In genomic region chr11:4862730-4863129, GRCm38 (mm10) we compare ENCODE assay signal across 22 mouse cellular contexts.
"Had no signal": no experiment of that assay in that cellular context is flagged by ENCODE, and none has a peak within 500 bp of the region (broad histone marks: within the 10 kb centered on the region; RNA-seq: fewer than 3 reads in every experiment).

No protein-coding gene starts in this region.

- H3K27me3 ChIP-seq: kidney, embryonic 15.5 days; limb, embryonic 15.5 days; midbrain, embryonic 13.5 days; neural tube, embryonic 13.5 days had no signal

- ATAC-seq: liver, postnatal 0 days; lung, postnatal 0 days; midbrain, embryonic 13.5 days; midbrain, embryonic 16.5 days had no signal

- H3K36me3 ChIP-seq: kidney, embryonic 15.5 days; limb, embryonic 15.5 days; midbrain, embryonic 10.5 days; midbrain, embryonic 13.5 days; neural tube, embryonic 13.5 days had no signal

- H3K9me3 ChIP-seq: kidney, embryonic 15.5 days; limb, embryonic 15.5 days; megakaryocyte, embryonic 14.5 days; midbrain, embryonic 10.5 days; midbrain, embryonic 13.5 days; neural tube, embryonic 13.5 days had no signal

- H3K27ac ChIP-seq: liver, embryonic 14.5 days; midbrain, embryonic 13.5 days; neural tube, embryonic 13.5 days had no signal

- H3K9ac ChIP-seq: kidney, embryonic 15.5 days; limb, embryonic 15.5 days; liver, embryonic 14.5 days; liver, postnatal 0 days; lung, embryonic 14.5 days; midbrain, embryonic 13.5 days; neural tube, embryonic 13.5 days had no signal

- H3K4me2 ChIP-seq: kidney, embryonic 15.5 days; liver, embryonic 11.5 days; lung, embryonic 14.5 days; midbrain, embryonic 13.5 days; neural tube, embryonic 13.5 days had no signal

- DNase-seq: kidney, adult 8-10 months; kidney, postnatal 10 days; kidney, postnatal 4 days; left cerebral cortex, postnatal 4 days; liver, postnatal 0 days; lung, embryonic 14.5 days; lung, postnatal 36 days; retina, postnatal 1 day; right cerebral cortex, postnatal 25 days; thymus, adult 18-20 months; thymus, postnatal 36 days had no signal

- H3K4me3 ChIP-seq: kidney, embryonic 15.5 days; limb, embryonic 15.5 days; megakaryocyte, embryonic 14.5 days; midbrain, embryonic 10.5 days; midbrain, embryonic 13.5 days; myocyte; neural tube, embryonic 13.5 days had no signal

- H3K4me1 ChIP-seq: midbrain, embryonic 13.5 days; neural tube, embryonic 13.5 days had no signal
